Mouse (Mus musculus) frontal cortex, adult 2 months (tissue): ENCODE measurements around the gene Ttc17. TPM values are rescaled to one million over a fixed set of nuclear protein-coding genes. Genes with fewer than 3 reads are reported as not detected.
A peak's percentile ranks its signal among the peaks of the same experiment; 100 is the strongest.
"Not testable (repeated sequence)": the region's sequence is repeated elsewhere in the genome, so short reads cannot be mapped to it uniquely, and the experiment has no call there.

ENCODE experiments used
- DNase-seq, 2 experiments: peaks; one replicate each; pipeline ENCODE4 v3.0.0; 2022; ENCODE audit warnings: low spot score in 1 of 2; ENCODE audit errors: extremely low spot score in 1 of 2
- polyA plus RNA-seq: library from polyadenylated mRNA; depleted of rRNA; stranded (reverse); fragments of >200 nt; gene quantifications from 2 replicates; pipeline ENCODE4 v1.2.3, GENCODE M21; 2012

The Ttc17 gene
- polyA plus RNA-seq, 1 experiment: 25.0 TPM

GRCm38 (mm10) chr2:94384483-94384882 lies 22.0 kb downstream of the Ttc17 start:
- not testable (repeated sequence) for DNase-seq

GRCm38 (mm10) chr2:94381057-94381647 lies 25.3 kb downstream of the Ttc17 start:
- no peak for DNase-seq

GRCm38 (mm10) chr2:94378678-94379077 lies 27.8 kb downstream of the Ttc17 start:
- no peak for DNase-seq

GRCm38 (mm10) chr2:94371093-94371492 lies 35.4 kb downstream of the Ttc17 start:
- peak in 1 of 2 experiments; percentile 47 for DNase-seq

- DNase-seq: no peak
Measured at GRCm38 (mm10) chr2:94363821-94364220, 42.7 kb downstream of the Ttc17 start.

- no peak for DNase-seq
Measured at GRCm38 (mm10) chr2:94360398-94360973, 46.0 kb downstream of the Ttc17 start.

GRCm38 (mm10) chr2:94348165-94348591 lies 58.3 kb downstream of the Ttc17 start:
- DNase-seq: no peak

GRCm38 (mm10) chr2:94346746-94347145 lies 59.7 kb downstream of the Ttc17 start:
- DNase-seq: no peak

GRCm38 (mm10) chr2:94344624-94345023 lies 61.9 kb downstream of the Ttc17 start:
- DNase-seq: no peak

GRCm38 (mm10) chr2:94343290-94344285 lies 62.9 kb downstream of the Ttc17 start:
- DNase-seq: no peak

GRCm38 (mm10) chr2:94340769-94341168 lies 65.7 kb downstream of the Ttc17 start:
- DNase-seq: no peak

GRCm38 (mm10) chr2:94339495-94339894 lies 67.0 kb downstream of the Ttc17 start:
- no peak for DNase-seq

- peak; percentile 66 to 84 for DNase-seq
Measured at GRCm38 (mm10) chr2:94336336-94336735, 70.2 kb downstream of the Ttc17 start.

GRCm38 (mm10) chr2:94334742-94335046 lies 71.8 kb downstream of the Ttc17 start:
- DNase-seq: no peak

- DNase-seq: no peak
Measured at GRCm38 (mm10) chr2:94333841-94334741, 72.4 kb downstream of the Ttc17 start.

GRCm38 (mm10) chr2:94333086-94333485 lies 73.4 kb downstream of the Ttc17 start:
- no peak for DNase-seq

- DNase-seq: no peak
Measured at GRCm38 (mm10) chr2:94329336-94329735, 77.2 kb downstream of the Ttc17 start.

GRCm38 (mm10) chr2:94327836-94328235 lies 78.7 kb downstream of the Ttc17 start:
- no peak for DNase-seq

- no peak for DNase-seq
Measured at GRCm38 (mm10) chr2:94319780-94320179, 86.7 kb downstream of the Ttc17 start.

- no peak for DNase-seq
Measured at GRCm38 (mm10) chr2:94316526-94316925, 90.0 kb downstream of the Ttc17 start.
